Mouse (Mus musculus): ENCODE results near the gene Mxi1. TPM values are rescaled to one million over a fixed set of nuclear protein-coding genes. Genes with fewer than 3 reads are reported as not detected.
A peak's percentile ranks its signal among the peaks of the same experiment; 100 is the strongest.

Mxi1 gene
- polyA plus RNA-seq, 1 experiment from 2014 or later, result 40.2 TPM

- no peaks in the 10 kb centered on the region for H3K36me3 ChIP-seq
- no peak overlapping the region for H3K4me3 ChIP-seq (replicated peaks)
- no peak overlapping the region for H3K27ac ChIP-seq
- no peak for ATAC-seq (replicated peaks; ENCODE audit: low FRiP score)
- H3K9ac ChIP-seq, result no peak overlapping the region
- no peak overlapping the region for H3K4me2 ChIP-seq
- 60% methylated on average over 19 of the region's 19 CpGs for WGBS
- no peaks in the 10 kb centered on the region for H3K9me3 ChIP-seq (replicated peaks)
- H3K27me3 ChIP-seq, result no peaks in the 10 kb centered on the region; the same call in 1 of the 2 replicates
- peaks cover 13% of the 10 kb centered on the region for H3K4me1 ChIP-seq
These were observed 31.6 kb upstream of the Mxi1 start for GRCm38 (mm10) chr19:53278491-53279415.

- no peak for ATAC-seq (replicated peaks; ENCODE audit: low FRiP score)
These were observed 30.1 kb upstream of the Mxi1 start for GRCm38 (mm10) chr19:53280254-53280653.

GRCm38 (mm10) chr19:53282571-53282970 is 27.7 kb upstream of the Mxi1 start:
- no peak overlapping the region for H3K9ac ChIP-seq

More at GRCm38 (mm10) chr19:53280254-53280653, 30.1 kb upstream of the Mxi1 start:
- H3K4me1 ChIP-seq, result peaks cover 20% of the 10 kb centered on the region
- H3K27ac ChIP-seq, result no peak overlapping the region
- no peak overlapping the region for H3K9ac ChIP-seq
- WGBS, result 80% methylated on average over 8 of the region's 8 CpGs
- H3K36me3 ChIP-seq, result no peaks in the 10 kb centered on the region
- no peak overlapping the region for H3K4me2 ChIP-seq
- no peaks in the 10 kb centered on the region; the same call in 1 of the 2 replicates for H3K27me3 ChIP-seq
- H3K4me3 ChIP-seq (replicated peaks), result no peak overlapping the region
- H3K9me3 ChIP-seq (replicated peaks), result no peaks in the 10 kb centered on the region

GRCm38 (mm10) chr19:53283742-53284141 is 26.6 kb upstream of the Mxi1 start:
- Histone ChIP-seq H3K9ac (no peak overlapping the region), H3K27ac (no peak overlapping the region), H3K4me3 (replicated peaks) (no peak overlapping the region), H3K27me3 (no peaks in the 10 kb centered on the region; the same call in 1 of the 2 replicates), H3K4me1 (peaks cover 9% of the 10 kb centered on the region), H3K36me3 (no peaks in the 10 kb centered on the region), H3K4me2 (no peak overlapping the region), H3K9me3 (replicated peaks) (no peaks in the 10 kb centered on the region)
- 88% methylated on average over 7 of the region's 7 CpGs for WGBS
- no peak for ATAC-seq (replicated peaks; ENCODE audit: low FRiP score)

More at GRCm38 (mm10) chr19:53282571-53282970, 27.7 kb upstream of the Mxi1 start:
- H3K4me1 ChIP-seq, result peaks cover 9% of the 10 kb centered on the region
- WGBS, result 76% methylated on average over 10 of the region's 10 CpGs
- ATAC-seq (replicated peaks; ENCODE audit: low FRiP score), result no peak
- H3K36me3 ChIP-seq, result no peaks in the 10 kb centered on the region
- no peaks in the 10 kb centered on the region for H3K9me3 ChIP-seq (replicated peaks)
- H3K4me2 ChIP-seq, result no peak overlapping the region
- no peaks in the 10 kb centered on the region; the same call in 1 of the 2 replicates for H3K27me3 ChIP-seq
- no peak overlapping the region for H3K4me3 ChIP-seq (replicated peaks)
- no peak overlapping the region for H3K27ac ChIP-seq

GRCm38 (mm10) chr19:53284268-53285208 is 25.8 kb upstream of the Mxi1 start:
- peak overlapping the region; percentile 14; the same call in 1 of the 2 replicates for H3K4me2 ChIP-seq
- 40% methylated on average over 20 of the region's 20 CpGs for WGBS

GRCm38 (mm10) chr19:53296331-53297254 is 13.7 kb upstream of the Mxi1 start:
- H3K27ac ChIP-seq, result no peak overlapping the region
- H3K36me3 ChIP-seq, result no peaks in the 10 kb centered on the region
- ATAC-seq (replicated peaks; ENCODE audit: low FRiP score), result no peak
- no peaks in the 10 kb centered on the region for H3K27me3 ChIP-seq
- H3K4me1 ChIP-seq, result no peaks in the 10 kb centered on the region
- H3K9ac ChIP-seq, result no peak overlapping the region
- no peak overlapping the region for H3K4me2 ChIP-seq
- 77% methylated on average over 23 of the region's 23 CpGs for WGBS
- H3K9me3 ChIP-seq (replicated peaks), result no peaks in the 10 kb centered on the region
- H3K4me3 ChIP-seq (replicated peaks), result no peak overlapping the region

More at GRCm38 (mm10) chr19:53284268-53285208, 25.8 kb upstream of the Mxi1 start:
- Histone ChIP-seq H3K4me3 (replicated peaks) (no peak overlapping the region), H3K4me1 (peaks cover 9% of the 10 kb centered on the region), H3K9me3 (replicated peaks) (no peaks in the 10 kb centered on the region), H3K27ac (no peak overlapping the region), H3K27me3 (no peaks in the 10 kb centered on the region; the same call in 1 of the 2 replicates), H3K36me3 (no peaks in the 10 kb centered on the region), H3K9ac (no peak overlapping the region)
- ATAC-seq (replicated peaks; ENCODE audit: low FRiP score), result 0 out of 2 replicates have a peak, but pooled peaks have one; percentile 36

- no peak for ATAC-seq (replicated peaks; ENCODE audit: low FRiP score)
These were observed 11.0 kb upstream of the Mxi1 start for GRCm38 (mm10) chr19:53299156-53299828.

GRCm38 (mm10) chr19:53299829-53300181 is 10.5 kb upstream of the Mxi1 start:
- H3K27me3 ChIP-seq, result no peaks in the 10 kb centered on the region
- no peak overlapping the region for H3K4me2 ChIP-seq
- no peak overlapping the region for H3K27ac ChIP-seq
- no peaks in the 10 kb centered on the region for H3K4me1 ChIP-seq
- ATAC-seq (replicated peaks; ENCODE audit: low FRiP score), result no peak
- H3K9ac ChIP-seq, result no peak overlapping the region
- H3K36me3 ChIP-seq, result no peaks in the 10 kb centered on the region
- 92% methylated on average over 4 of the region's 4 CpGs for WGBS
- H3K4me3 ChIP-seq (replicated peaks), result no peak overlapping the region
- H3K9me3 ChIP-seq (replicated peaks), result no peaks in the 10 kb centered on the region

More at GRCm38 (mm10) chr19:53299156-53299828, 11.0 kb upstream of the Mxi1 start:
- no peak overlapping the region for H3K4me2 ChIP-seq
- H3K4me1 ChIP-seq, result no peaks in the 10 kb centered on the region
- H3K9me3 ChIP-seq (replicated peaks), result no peaks in the 10 kb centered on the region
- H3K9ac ChIP-seq, result no peak overlapping the region
- H3K27me3 ChIP-seq, result no peaks in the 10 kb centered on the region
- 58% methylated on average over 17 of the region's 17 CpGs for WGBS
- H3K4me3 ChIP-seq (replicated peaks), result no peak overlapping the region
- no peaks in the 10 kb centered on the region for H3K36me3 ChIP-seq
- no peak overlapping the region for H3K27ac ChIP-seq

GRCm38 (mm10) chr19:53303382-53303781 is 6.9 kb upstream of the Mxi1 start:
- Histone ChIP-seq H3K4me2 (no peak overlapping the region), H3K9ac (no peak overlapping the region), H3K4me3 (replicated peaks) (no peak overlapping the region), H3K27ac (no peak overlapping the region), H3K27me3 (no peaks in the 10 kb centered on the region), H3K4me1 (peaks cover 4% of the 10 kb centered on the region; the same call in 1 of the 2 replicates), H3K36me3 (no peaks in the 10 kb centered on the region), H3K9me3 (replicated peaks) (no peaks in the 10 kb centered on the region)
- WGBS, result 86% methylated on average over 7 of the region's 7 CpGs
- ATAC-seq (replicated peaks; ENCODE audit: low FRiP score), result no peak

GRCm38 (mm10) chr19:53305621-53306020 is 4.7 kb upstream of the Mxi1 start:
- Histone ChIP-seq H3K4me3 (replicated peaks) (no peak overlapping the region), H3K9ac (no peak overlapping the region), H3K9me3 (replicated peaks) (no peaks in the 10 kb centered on the region), H3K4me1 (peaks cover 9% of the 10 kb centered on the region; the same call in 1 of the 2 replicates), H3K27me3 (no peaks in the 10 kb centered on the region), H3K4me2 (no peak overlapping the region), H3K36me3 (no peaks in the 10 kb centered on the region), H3K27ac (no peak overlapping the region)
- ATAC-seq (replicated peaks; ENCODE audit: low FRiP score), result no peak
- WGBS, result 90% methylated on average over 8 of the region's 8 CpGs

All from kidney, embryonic 15.5 days (tissue).